Mouse (Mus musculus) testis, adult 2 months (tissue): ENCODE data around the gene Ddah1.
"Not testable (repeated sequence)": the region's sequence is repeated elsewhere in the genome, so short reads cannot be mapped to it uniquely, and the experiment has no call there.

Experiments
- CTCF ChIP-seq: fragments of 200-500 bp; IDR thresholded peaks from 2 replicates; pipeline ENCODE4 v1.5.1; 2012; ENCODE audit warnings: low read depth, mild to moderate bottlenecking, inconsistent platforms, low read length, moderate library complexity; ENCODE audit not compliant: control insufficient read depth, insufficient read depth, insufficient replicate concordance
- POLR2A ChIP-seq: fragments of 200-500 bp; IDR thresholded peaks from 2 replicates; pipeline ENCODE4 v1.6.1; 2012; ENCODE audit warnings: low read depth, mild to moderate bottlenecking, inconsistent platforms, low read length, moderate library complexity; ENCODE audit not compliant: control insufficient read depth

- TF ChIP-seq CTCF, POLR2A: not testable (repeated sequence)
These were observed 155.5 kb downstream of the Ddah1 start for GRCm38 (mm10) chr3:145913942-145914341.
